23 mouse cellular contexts compared by ENCODE assay signal in the genomic region with DNA sequence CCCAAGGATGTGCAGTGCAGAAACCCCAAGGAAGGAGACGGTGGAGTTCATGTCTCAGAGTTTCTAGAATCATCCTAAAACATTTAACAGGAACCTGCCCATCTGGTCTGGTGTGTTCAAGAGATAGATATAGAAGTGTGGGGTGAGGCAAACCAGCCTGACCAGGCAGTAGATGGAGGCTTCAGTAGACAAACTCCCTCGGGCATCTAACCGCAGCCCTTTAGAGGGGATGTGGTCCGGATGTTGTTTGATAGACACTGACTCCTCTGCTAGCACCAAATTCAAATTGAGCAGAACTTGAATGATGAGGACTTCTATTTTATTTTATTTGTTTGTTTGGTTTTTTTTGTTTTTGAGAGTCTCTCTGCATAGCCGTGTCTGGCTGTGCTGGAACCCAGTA. TPM values are rescaled to one million over a fixed set of nuclear protein-coding genes. Genes with fewer than 3 reads are reported as not detected.
DNase-seq lines count a peak whose midpoint lies in the region; ATAC-seq and TF ChIP-seq lines count a peak whose summit lies in the region.
"Had no signal": no experiment of that assay in that cellular context is flagged by ENCODE, and none has a peak within 500 bp of the region (broad histone marks: within the 10 kb centered on the region; RNA-seq: fewer than 3 reads in every experiment).

No protein-coding gene starts in this region.

- TF ChIP-seq CTCF in liver, postnatal 0 days (IDR thresholded peaks at IDR 0.05; ENCODE audit: low read depth), result no peak
- TF ChIP-seq CTCF in stomach, postnatal 0 days (IDR thresholded peaks at IDR 0.05; ENCODE audit: low read depth), result no peak

- DNase-seq in liver, postnatal 0 days, result peak; percentile 30
- DNase-seq in liver, result no peak
- no peak for DNase-seq in stomach, postnatal 0 days (ENCODE audit: low spot score)
- peak; percentile 63 to 66 for DNase-seq in spleen, postnatal 36 days (ENCODE audit: low spot score in 2 of 2)
- no peak for DNase-seq in frontal cortex, postnatal 36 days (ENCODE audit: low spot score in 2 of 2)
- DNase-seq in forebrain, embryonic 14.5 days (ENCODE audit: low spot score), result no peak
- DNase-seq: adrenal gland, postnatal 10 days; adrenal gland, postnatal 36 days; cerebellum, adult 18-20 months; cerebellum, adult 9-10 months; cerebellum, postnatal 14 days; gastrocnemius, postnatal 10 days; gastrocnemius, postnatal 36 days; heart, adult 2 months; heart, postnatal 14 days; heart, postnatal 4 days had no signal

- H3K27ac ChIP-seq in liver, postnatal 0 days (ENCODE audit: low read depth), result no peak overlapping the region
- H3K27ac ChIP-seq in stomach, embryonic 16.5 days (ENCODE audit: low read length), result 0 out of 2 replicates have a peak overlapping the region, but pooled peaks have one; percentile 7
- no peak overlapping the region for H3K27ac ChIP-seq in stomach, postnatal 0 days (replicated peaks)
- no peak overlapping the region for H3K27ac ChIP-seq in forebrain, embryonic 14.5 days (ENCODE audit: low read depth, low read length)
- H3K27ac ChIP-seq: forebrain, embryonic 15.5 days; heart, adult 2 months; heart, embryonic 10.5 days; heart, embryonic 13.5 days; hindbrain, embryonic 14.5 days; hindbrain, postnatal 0 days had no signal

- no peak for TF ChIP-seq EP300 in liver, postnatal 0 days (IDR thresholded peaks at IDR 0.05; ENCODE audit: low read depth)
- no peak for TF ChIP-seq EP300 in stomach, postnatal 0 days (optimal IDR thresholded peaks at IDR 0.05)

- WGBS in liver, postnatal 0 days (ENCODE audit: insufficient replicate concordance), result 82% methylated on average over 5 of the region's 5 CpGs
- WGBS in stomach, embryonic 16.5 days, result 83% methylated on average over 5 of the region's 5 CpGs
- WGBS in stomach, postnatal 0 days, result 77% methylated on average over 5 of the region's 5 CpGs
- 94% methylated on average over 5 of the region's 5 CpGs for WGBS in forebrain, embryonic 14.5 days

- peaks cover 9% of the 10 kb centered on the region for H3K4me1 ChIP-seq in liver, postnatal 0 days (ENCODE audit: insufficient read depth)
- H3K4me1 ChIP-seq in stomach, embryonic 16.5 days (ENCODE audit: control insufficient read depth, insufficient read depth, low read length), result peaks cover 35% of the 10 kb centered on the region
- peaks cover 3% of the 10 kb centered on the region; the same call in 1 of the 2 replicates for H3K4me1 ChIP-seq in stomach, postnatal 0 days (replicated peaks; ENCODE audit: control insufficient read depth, insufficient read depth)
- peaks cover 10% of the 10 kb centered on the region for H3K4me1 ChIP-seq in forebrain, embryonic 14.5 days (ENCODE audit: control insufficient read depth, insufficient read depth, low read length)

- no peaks in the 10 kb centered on the region for H3K27me3 ChIP-seq in liver, postnatal 0 days (ENCODE audit: insufficient read depth, low read length)
- no peaks in the 10 kb centered on the region for H3K27me3 ChIP-seq in stomach, embryonic 16.5 days (ENCODE audit: control insufficient read depth, insufficient read depth, low read length)
- H3K27me3 ChIP-seq in stomach, postnatal 0 days (ENCODE audit: control insufficient read depth, insufficient read depth, low read length), result no peaks in the 10 kb centered on the region
- H3K27me3 ChIP-seq in forebrain, embryonic 14.5 days (replicated peaks; ENCODE audit: control insufficient read depth, insufficient read depth, low read length), result no peaks in the 10 kb centered on the region
- H3K27me3 ChIP-seq: forebrain, embryonic 15.5 days; heart, embryonic 13.5 days had no signal

- H3K9me3 ChIP-seq in liver, postnatal 0 days (ENCODE audit: low read length), result 0 out of 2 replicates have a peak, but pooled peaks cover 2% of the 10 kb centered on the region
- H3K9me3 ChIP-seq in stomach, embryonic 16.5 days (replicated peaks; ENCODE audit: control insufficient read depth, low read length), result no peaks in the 10 kb centered on the region
- no peaks in the 10 kb centered on the region for H3K9me3 ChIP-seq in stomach, postnatal 0 days (ENCODE audit: control insufficient read depth, low read length)
- 0 out of 2 replicates have a peak, but pooled peaks cover 2% of the 10 kb centered on the region for H3K9me3 ChIP-seq in forebrain, embryonic 14.5 days (replicated peaks; ENCODE audit: control insufficient read depth, low read length)
- H3K9me3 ChIP-seq: heart, embryonic 10.5 days; heart, embryonic 13.5 days had no signal

- H3K4me3 ChIP-seq in liver, postnatal 0 days (ENCODE audit: low read depth, low read length), result no peak overlapping the region
- no peak overlapping the region for H3K4me3 ChIP-seq in stomach, embryonic 16.5 days (replicated peaks; ENCODE audit: low read length)
- H3K4me3 ChIP-seq in stomach, postnatal 0 days (ENCODE audit: low read depth, low read length), result no peak overlapping the region
- H3K4me3 ChIP-seq in forebrain, embryonic 14.5 days (ENCODE audit: low read depth, low read length), result no peak overlapping the region
- H3K4me3 ChIP-seq: forebrain, embryonic 15.5 days; heart, adult 2 months; heart, embryonic 10.5 days; heart, embryonic 13.5 days had no signal

- ATAC-seq in liver, postnatal 0 days, result no peak
- ATAC-seq in stomach, embryonic 16.5 days (ENCODE audit: insufficient read depth, low FRiP score), result no peak
- no peak for ATAC-seq in stomach, postnatal 0 days (ENCODE audit: low FRiP score, low TSS enrichment)
- ATAC-seq in forebrain, embryonic 14.5 days, result no peak
- ATAC-seq: CD4-positive, CD25-positive, alpha-beta regulatory T cell, adult 4 months; forebrain, embryonic 15.5 days; hindbrain, postnatal 0 days had no signal

- no peak overlapping the region for H3K9ac ChIP-seq in liver, postnatal 0 days (replicated peaks)
- no peak overlapping the region for H3K9ac ChIP-seq in stomach, embryonic 16.5 days (ENCODE audit: low read length)
- H3K9ac ChIP-seq in stomach, postnatal 0 days (ENCODE audit: low read length), result no peak overlapping the region
- no peak overlapping the region for H3K9ac ChIP-seq in forebrain, embryonic 14.5 days (ENCODE audit: low read length)
- H3K9ac ChIP-seq: forebrain, embryonic 15.5 days; heart, embryonic 13.5 days; hindbrain, embryonic 14.5 days had no signal

- no peak overlapping the region for H3K4me2 ChIP-seq in liver, postnatal 0 days (ENCODE audit: low read depth, low read length)
- H3K4me2 ChIP-seq in stomach, embryonic 16.5 days (ENCODE audit: low read depth, low read length), result no peak overlapping the region
- no peak overlapping the region for H3K4me2 ChIP-seq in stomach, postnatal 0 days (replicated peaks; ENCODE audit: low read depth)
- H3K4me2 ChIP-seq in forebrain, embryonic 14.5 days (ENCODE audit: low read length), result no peak overlapping the region
- H3K4me2 ChIP-seq: forebrain, embryonic 15.5 days; heart, embryonic 13.5 days; hindbrain, embryonic 14.5 days had no signal

- H3K36me3 ChIP-seq in liver, postnatal 0 days (replicated peaks; ENCODE audit: insufficient read depth, low read length), result no peaks in the 10 kb centered on the region
- H3K36me3 ChIP-seq in stomach, embryonic 16.5 days (ENCODE audit: control insufficient read depth, insufficient read depth, low read length), result no peaks in the 10 kb centered on the region
- H3K36me3 ChIP-seq in stomach, postnatal 0 days (ENCODE audit: control insufficient read depth, insufficient read depth, low read length), result no peaks in the 10 kb centered on the region
- H3K36me3 ChIP-seq in forebrain, embryonic 14.5 days (ENCODE audit: control insufficient read depth, insufficient read depth, low read length), result no peaks in the 10 kb centered on the region
- H3K36me3 ChIP-seq: forebrain, embryonic 15.5 days; heart, embryonic 10.5 days; heart, embryonic 13.5 days had no signal

RNA-seq across cellular contexts. Expression of a gene that starts 48.6 kb away (rescaled TPM):
- 29.6 and 32.1 TPM in 2 replicates for polyA plus RNA-seq in liver, postnatal 0 days (2015; fragmentation: Nextera tagmentation; extraction: Ambion mirVana)
- polyA plus RNA-seq in stomach, embryonic 16.5 days (2015; fragmentation: Nextera tagmentation; extraction: Ambion mirVana), result 44.4 and 50.7 TPM in 2 replicates
- polyA plus RNA-seq in stomach, postnatal 0 days (2015; fragmentation: Nextera tagmentation; extraction: Ambion mirVana), result 29.6 and 32.3 TPM in 2 replicates
- 20.5 and 25.6 TPM in 2 replicates for polyA plus RNA-seq in forebrain, embryonic 14.5 days (2014; fragmentation: Nextera tagmentation; extraction: Ambion mirVana)

Comparison
In these comparisons a context has a peak if more than half of its experiments do, and no peak if none do; other contexts are left out.
1. DNase-seq: peak in liver, postnatal 0 days (single experiment) and spleen, postnatal 36 days (2 of 2); none in liver (single experiment), stomach, postnatal 0 days (single experiment), frontal cortex, postnatal 36 days (0 of 2) and forebrain, embryonic 14.5 days (single experiment).